Mouse (Mus musculus): ENCODE measurements around the gene Hoxc4. TPM values are rescaled to one million over a fixed set of nuclear protein-coding genes. Genes with fewer than 3 reads are reported as not detected.

The Hoxc4 gene
- polyA plus RNA-seq, 1 experiment from 2014 or later: 19.0 TPM

- Histone ChIP-seq H3K27ac (ENCODE audit: low read depth, low read length) (peak overlapping the region; percentile 99), H3K27me3 (ENCODE audit: control insufficient read depth, insufficient read depth, low read length) (no peaks in the 10 kb centered on the region), H3K4me3 (ENCODE audit: low read depth, low read length) (peak overlapping the region; percentile 87), H3K4me1 (ENCODE audit: control insufficient read depth, insufficient read depth, low read length) (peaks cover 45% of the 10 kb centered on the region), H3K9ac (replicated peaks; ENCODE audit: low read depth, low read length) (peak overlapping the region; percentile 100), H3K4me2 (ENCODE audit: low read depth, low read length) (peak overlapping the region; percentile 94), H3K36me3 (ENCODE audit: control insufficient read depth, insufficient read depth, low read length) (no peaks in the 10 kb centered on the region), H3K9me3 (ENCODE audit: control insufficient read depth, low read length) (no peaks in the 10 kb centered on the region)
- WGBS: 4% methylated on average over 10 of the region's 10 CpGs
- no peak for ATAC-seq (ENCODE audit: low read depth)
Measured at GRCm38 (mm10) chr15:102984521-102984920, 34.2 kb upstream of the Hoxc4 start.

GRCm38 (mm10) chr15:102984925-102985324 is 33.8 kb upstream of the Hoxc4 start:
- H3K36me3 ChIP-seq (ENCODE audit: control insufficient read depth, insufficient read depth, low read length): no peaks in the 10 kb centered on the region
- H3K9ac ChIP-seq (replicated peaks; ENCODE audit: low read depth, low read length): peak overlapping the region; percentile 100
- 6% methylated on average over 3 of the region's 3 CpGs for WGBS
- no peaks in the 10 kb centered on the region for H3K27me3 ChIP-seq (ENCODE audit: control insufficient read depth, insufficient read depth, low read length)
- peak overlapping the region; percentile 99 for H3K27ac ChIP-seq (ENCODE audit: low read depth, low read length)
- H3K4me1 ChIP-seq (ENCODE audit: control insufficient read depth, insufficient read depth, low read length): peaks cover 49% of the 10 kb centered on the region
- H3K4me2 ChIP-seq (ENCODE audit: low read depth, low read length): peak overlapping the region; percentile 94
- no peaks in the 10 kb centered on the region for H3K9me3 ChIP-seq (ENCODE audit: control insufficient read depth, low read length)
- no peak for ATAC-seq (ENCODE audit: low read depth)
- H3K4me3 ChIP-seq (ENCODE audit: low read depth, low read length): peak overlapping the region; percentile 87

GRCm38 (mm10) chr15:102987124-102987833 is 31.5 kb upstream of the Hoxc4 start:
- 2% methylated on average over 21 of the region's 21 CpGs for WGBS
- no peaks in the 10 kb centered on the region for H3K36me3 ChIP-seq (ENCODE audit: control insufficient read depth, insufficient read depth, low read length)
- peak overlapping the region; percentile 75 for H3K27ac ChIP-seq (ENCODE audit: low read depth, low read length)
- H3K4me2 ChIP-seq (ENCODE audit: low read depth, low read length): peak overlapping the region; percentile 94
- H3K9me3 ChIP-seq (ENCODE audit: control insufficient read depth, low read length): no peaks in the 10 kb centered on the region
- ATAC-seq (ENCODE audit: low read depth): peak; percentile 16; the same call in 1 of the 2 replicates
- H3K9ac ChIP-seq (replicated peaks; ENCODE audit: low read depth, low read length): peak overlapping the region; percentile 52
- H3K4me1 ChIP-seq (ENCODE audit: control insufficient read depth, insufficient read depth, low read length): peaks cover 63% of the 10 kb centered on the region
- no peaks in the 10 kb centered on the region for H3K27me3 ChIP-seq (ENCODE audit: control insufficient read depth, insufficient read depth, low read length)
- H3K4me3 ChIP-seq (ENCODE audit: low read depth, low read length): peak overlapping the region; percentile 14

- WGBS: 17% methylated on average over 5 of the region's 5 CpGs
- peak overlapping the region; percentile 75; the same call in 1 of the 2 replicates for H3K27ac ChIP-seq (ENCODE audit: low read depth, low read length)
- peak overlapping the region; percentile 94 for H3K4me2 ChIP-seq (ENCODE audit: low read depth, low read length)
- H3K4me3 ChIP-seq (ENCODE audit: low read depth, low read length): no peak overlapping the region
- peak overlapping the region; percentile 26; the same call in 1 of the 2 replicates for H3K9ac ChIP-seq (replicated peaks; ENCODE audit: low read depth, low read length)
- H3K36me3 ChIP-seq (ENCODE audit: control insufficient read depth, insufficient read depth, low read length): no peaks in the 10 kb centered on the region
- H3K9me3 ChIP-seq (ENCODE audit: control insufficient read depth, low read length): no peaks in the 10 kb centered on the region
- no peak for ATAC-seq (ENCODE audit: low read depth)
- peaks cover 68% of the 10 kb centered on the region for H3K4me1 ChIP-seq (ENCODE audit: control insufficient read depth, insufficient read depth, low read length)
- no peaks in the 10 kb centered on the region for H3K27me3 ChIP-seq (ENCODE audit: control insufficient read depth, insufficient read depth, low read length)
Measured at GRCm38 (mm10) chr15:102988078-102988477, 30.7 kb upstream of the Hoxc4 start.

- Histone ChIP-seq H3K27ac (ENCODE audit: low read depth, low read length) (peak within 1 kb of the TSS; percentile 95), H3K9ac (replicated peaks; ENCODE audit: low read depth, low read length) (peak within 1 kb of the TSS; percentile 90), H3K4me3 (ENCODE audit: low read depth, low read length) (peak within 1 kb of the TSS; percentile 57), H3K4me1 (ENCODE audit: control insufficient read depth, insufficient read depth, low read length) (peaks cover 71% of the 10 kb centered on the region), H3K4me2 (ENCODE audit: low read depth, low read length) (peak within 1 kb of the TSS; percentile 92), H3K36me3 (ENCODE audit: control insufficient read depth, insufficient read depth, low read length) (no peaks in the 10 kb centered on the region), H3K27me3 (ENCODE audit: control insufficient read depth, insufficient read depth, low read length) (no peaks in the 10 kb centered on the region), H3K9me3 (ENCODE audit: control insufficient read depth, low read length) (no peaks in the 10 kb centered on the region)
- under 1% methylated on average over 68 of the region's 69 CpGs for WGBS
- ATAC-seq (ENCODE audit: low read depth): peak; percentile 60
Measured at GRCm38 (mm10) chr15:102990461-102991397, 28.0 kb upstream of the Hoxc4 start, which contains the start of gene Hoxc8. Hoxc8 (plus strand) TSS chr15:102990607.

GRCm38 (mm10) chr15:102991782-102992181 is 27.0 kb upstream of the Hoxc4 start:
- peak overlapping the region; percentile 90 for H3K9ac ChIP-seq (replicated peaks; ENCODE audit: low read depth, low read length)
- H3K36me3 ChIP-seq (ENCODE audit: control insufficient read depth, insufficient read depth, low read length): no peaks in the 10 kb centered on the region
- no peaks in the 10 kb centered on the region for H3K27me3 ChIP-seq (ENCODE audit: control insufficient read depth, insufficient read depth, low read length)
- WGBS: 9% methylated on average over 7 of the region's 7 CpGs
- peak overlapping the region; percentile 57 for H3K4me3 ChIP-seq (ENCODE audit: low read depth, low read length)
- peak overlapping the region; percentile 92 for H3K4me2 ChIP-seq (ENCODE audit: low read depth, low read length)
- no peak for ATAC-seq (ENCODE audit: low read depth)
- H3K9me3 ChIP-seq (ENCODE audit: control insufficient read depth, low read length): no peaks in the 10 kb centered on the region
- H3K4me1 ChIP-seq (ENCODE audit: control insufficient read depth, insufficient read depth, low read length): peaks cover 71% of the 10 kb centered on the region
- H3K27ac ChIP-seq (ENCODE audit: low read depth, low read length): peak overlapping the region; percentile 95

GRCm38 (mm10) chr15:102992206-102992605 is 26.5 kb upstream of the Hoxc4 start:
- H3K36me3 ChIP-seq (ENCODE audit: control insufficient read depth, insufficient read depth, low read length): no peaks in the 10 kb centered on the region
- peak overlapping the region; percentile 92 for H3K4me2 ChIP-seq (ENCODE audit: low read depth, low read length)
- 3% methylated on average over 11 of the region's 11 CpGs for WGBS
- H3K9me3 ChIP-seq (ENCODE audit: control insufficient read depth, low read length): no peaks in the 10 kb centered on the region
- peak overlapping the region; percentile 90 for H3K9ac ChIP-seq (replicated peaks; ENCODE audit: low read depth, low read length)
- H3K4me3 ChIP-seq (ENCODE audit: low read depth, low read length): peak overlapping the region; percentile 57
- no peak for ATAC-seq (ENCODE audit: low read depth)
- peak overlapping the region; percentile 95 for H3K27ac ChIP-seq (ENCODE audit: low read depth, low read length)
- H3K4me1 ChIP-seq (ENCODE audit: control insufficient read depth, insufficient read depth, low read length): peaks cover 70% of the 10 kb centered on the region
- no peaks in the 10 kb centered on the region for H3K27me3 ChIP-seq (ENCODE audit: control insufficient read depth, insufficient read depth, low read length)

GRCm38 (mm10) chr15:102992863-102993262 is 25.9 kb upstream of the Hoxc4 start:
- Histone ChIP-seq H3K27me3 (ENCODE audit: control insufficient read depth, insufficient read depth, low read length) (no peaks in the 10 kb centered on the region), H3K4me3 (ENCODE audit: low read depth, low read length) (peak overlapping the region; percentile 57), H3K36me3 (ENCODE audit: control insufficient read depth, insufficient read depth, low read length) (no peaks in the 10 kb centered on the region), H3K9ac (replicated peaks; ENCODE audit: low read depth, low read length) (peak overlapping the region; percentile 90), H3K27ac (ENCODE audit: low read depth, low read length) (peak overlapping the region; percentile 95), H3K4me2 (ENCODE audit: low read depth, low read length) (peak overlapping the region; percentile 92), H3K9me3 (ENCODE audit: control insufficient read depth, low read length) (no peaks in the 10 kb centered on the region), H3K4me1 (ENCODE audit: control insufficient read depth, insufficient read depth, low read length) (peaks cover 69% of the 10 kb centered on the region)
- WGBS: 3% methylated on average over 3 of the region's 3 CpGs
- ATAC-seq (ENCODE audit: low read depth): no peak

Measured in neural tube, embryonic 14.5 days (tissue).